Mouse (Mus musculus) layer of hippocampus, adult 9-10 months (tissue): Measurements from ENCODE around the gene Col18a1.

Source experiments
- DNase-seq: peaks from one replicate; pipeline ENCODE4 v3.0.0; 2022; ENCODE audit warnings: low spot score

Col18a1 gene

GRCm38 (mm10) chr10:77016080-77016479, 150.3 kb downstream of the Col18a1 start:
- DNase-seq: no peak

GRCm38 (mm10) chr10:77011681-77012080, 154.7 kb downstream of the Col18a1 start:
- no peak for DNase-seq

- DNase-seq: no peak
Observed at GRCm38 (mm10) chr10:77008698-77009097, 157.7 kb downstream of the Col18a1 start.

GRCm38 (mm10) chr10:77008109-77008561, 158.2 kb downstream of the Col18a1 start:
- DNase-seq: peak; percentile 32

GRCm38 (mm10) chr10:77007433-77008108, 158.8 kb downstream of the Col18a1 start:
- no peak for DNase-seq

GRCm38 (mm10) chr10:77004936-77005335, 161.4 kb downstream of the Col18a1 start:
- no peak for DNase-seq
